Comparison of ENCODE assay signal across 17 mouse cellular contexts in the genomic region with DNA sequence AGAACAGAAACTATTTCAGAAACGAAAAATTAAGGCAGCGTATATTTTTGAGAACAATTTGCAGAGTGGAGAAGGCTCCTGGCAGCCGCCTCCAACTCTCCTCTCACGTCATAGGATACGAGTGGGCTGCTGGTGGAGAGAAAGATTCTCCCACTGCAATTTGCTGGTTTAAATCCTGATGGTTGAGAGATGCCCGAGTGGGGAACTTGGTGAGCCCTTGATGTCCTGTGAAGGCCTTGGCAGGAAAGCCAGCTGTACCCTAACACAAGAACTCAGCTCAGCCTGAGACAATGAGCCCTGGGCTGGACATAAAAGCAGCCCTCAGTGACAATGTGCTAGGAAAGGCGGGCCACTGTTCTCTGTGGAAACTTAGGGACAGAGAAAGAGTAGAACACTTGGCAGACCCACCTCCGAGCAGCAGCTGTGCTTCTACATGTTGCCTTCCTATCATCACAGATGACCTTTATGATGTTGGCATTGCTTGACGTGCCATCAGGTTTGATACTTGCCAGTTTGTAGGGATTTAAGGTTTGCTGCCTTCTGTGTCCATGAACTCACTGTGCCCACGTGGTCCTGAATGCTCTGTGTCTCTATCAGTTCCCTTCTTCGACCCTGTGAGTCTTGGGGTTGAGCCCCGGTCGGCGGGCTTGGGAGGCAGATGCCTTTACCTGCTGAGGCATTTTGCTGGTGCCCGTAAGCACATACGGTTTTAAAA.
DNase-seq lines count a peak whose midpoint lies in the region; ATAC-seq and TF ChIP-seq lines count a peak whose summit lies in the region.
"Had no signal": no experiment of that assay in that cellular context is flagged by ENCODE, and none has a peak within 500 bp of the region (broad histone marks: within the 10 kb centered on the region; RNA-seq: fewer than 3 reads in every experiment).

No protein-coding gene starts in this region.

- no peak for ATAC-seq in midbrain, embryonic 11.5 days (ENCODE audit: low FRiP score)
- no peak for ATAC-seq in midbrain, embryonic 14.5 days (ENCODE audit: low FRiP score, low TSS enrichment)
- ATAC-seq in frontal cortex, adult (ENCODE audit: low TSS enrichment) = peak; percentile 76
- ATAC-seq: intestine, embryonic 16.5 days; midbrain, embryonic 16.5 days had no signal

- no peak for TF ChIP-seq POLR2A in kidney, adult 2 months (IDR thresholded peaks at IDR 0.05; ENCODE audit: low read depth, low read length)

- peak; percentile 56 for DNase-seq in midbrain, embryonic 11.5 days (ENCODE audit: low spot score, missing footprints)
- no peak for DNase-seq in midbrain, embryonic 14.5 days
- peak; percentile 65 to 78 for DNase-seq in left cerebral cortex, adult 18-20 months (ENCODE audit: low spot score in 2 of 2)
- DNase-seq in telencephalon, adult 2 months (ENCODE audit: low read depth, low spot score) = peak; percentile 84
- no peak for DNase-seq in kidney, adult 2 months
- DNase-seq in kidney, adult 8-10 months = no peak
- no peak for DNase-seq in retina, embryonic 14.5 days (ENCODE audit: low spot score)
- DNase-seq: adrenal gland, postnatal 10 days; gastrocnemius, postnatal 25 days; heart, postnatal 10 days; thymus, postnatal 25 days had no signal

- H3K9ac ChIP-seq in midbrain, embryonic 11.5 days (ENCODE audit: low read length) = no peak overlapping the region
- no peak overlapping the region for H3K9ac ChIP-seq in midbrain, embryonic 14.5 days (replicated peaks; ENCODE audit: low read length)
- H3K9ac ChIP-seq: limb, embryonic 13.5 days; lung, embryonic 15.5 days had no signal

- no peak for TF ChIP-seq CTCF in kidney, adult 2 months (conservative IDR thresholded peaks at IDR 0.05; ENCODE audit: insufficient read depth, insufficient read length, low read depth, low read length)

- no peaks in the 10 kb centered on the region for H3K27me3 ChIP-seq in midbrain, embryonic 11.5 days (ENCODE audit: control insufficient read depth, insufficient read depth, low read length)
- H3K27me3 ChIP-seq in midbrain, embryonic 14.5 days (ENCODE audit: control insufficient read depth, insufficient read depth, low read length) = no peaks in the 10 kb centered on the region
- H3K27me3 ChIP-seq in kidney, adult 2 months (replicated peaks; ENCODE audit: control insufficient read depth, insufficient read depth, low read length) = no peaks in the 10 kb centered on the region
- H3K27me3 ChIP-seq: limb, embryonic 13.5 days; lung, embryonic 15.5 days had no signal

- WGBS in midbrain, embryonic 11.5 days = 88% methylated on average over 16 of the region's 16 CpGs
- 84% methylated on average over 16 of the region's 16 CpGs for WGBS in midbrain, embryonic 14.5 days
- WGBS in kidney, adult 2 months = 83% methylated on average over 16 of the region's 16 CpGs

- no peaks in the 10 kb centered on the region for H3K36me3 ChIP-seq in midbrain, embryonic 11.5 days (ENCODE audit: control insufficient read depth, insufficient read depth, low read length)
- no peaks in the 10 kb centered on the region for H3K36me3 ChIP-seq in midbrain, embryonic 14.5 days (ENCODE audit: control insufficient read depth, insufficient read depth, low read length)
- H3K36me3 ChIP-seq in kidney, adult 2 months (ENCODE audit: control insufficient read depth, insufficient read depth, low read length) = no peaks in the 10 kb centered on the region
- H3K36me3 ChIP-seq: limb, embryonic 13.5 days; lung, embryonic 15.5 days had no signal

- H3K4me1 ChIP-seq in midbrain, embryonic 11.5 days (ENCODE audit: control insufficient read depth, insufficient read depth, low read length) = peaks cover 17% of the 10 kb centered on the region
- peaks cover 20% of the 10 kb centered on the region for H3K4me1 ChIP-seq in midbrain, embryonic 14.5 days (ENCODE audit: control insufficient read depth, insufficient read depth, low read length)
- H3K4me1 ChIP-seq in kidney, adult 2 months (ENCODE audit: control insufficient read depth, insufficient read depth, low read length) = no peaks in the 10 kb centered on the region
- H3K4me1 ChIP-seq: lung, embryonic 15.5 days had no signal

- H3K27ac ChIP-seq in midbrain, embryonic 11.5 days (ENCODE audit: low read depth, low read length) = no peak overlapping the region
- H3K27ac ChIP-seq in midbrain, embryonic 14.5 days (replicated peaks; ENCODE audit: low read depth, low read length) = no peak overlapping the region
- no peak overlapping the region for H3K27ac ChIP-seq in kidney, adult 2 months (ENCODE audit: insufficient read depth, low read depth, low read length)
- H3K27ac ChIP-seq: limb, embryonic 13.5 days; lung, embryonic 15.5 days had no signal

- H3K4me2 ChIP-seq in midbrain, embryonic 11.5 days = no peak overlapping the region
- H3K4me2 ChIP-seq in midbrain, embryonic 14.5 days (ENCODE audit: low read length) = no peak overlapping the region
- H3K4me2 ChIP-seq: limb, embryonic 13.5 days; lung, embryonic 15.5 days had no signal

- no peaks in the 10 kb centered on the region for H3K9me3 ChIP-seq in midbrain, embryonic 11.5 days (ENCODE audit: control insufficient read depth, low read length)
- H3K9me3 ChIP-seq in midbrain, embryonic 14.5 days (ENCODE audit: control insufficient read depth, low read length) = no peaks in the 10 kb centered on the region
- H3K9me3 ChIP-seq: limb, embryonic 13.5 days; lung, embryonic 15.5 days had no signal

- no peak overlapping the region for H3K4me3 ChIP-seq in midbrain, embryonic 11.5 days (ENCODE audit: low read depth, low read length)
- no peak overlapping the region for H3K4me3 ChIP-seq in midbrain, embryonic 14.5 days (replicated peaks; ENCODE audit: low read depth, low read length)
- no peak overlapping the region for H3K4me3 ChIP-seq in kidney, adult 2 months (ENCODE audit: insufficient read depth, low read depth, low read length)
- H3K4me3 ChIP-seq: erythroblast, embryonic 14.5 days; limb, embryonic 13.5 days; lung, embryonic 15.5 days had no signal

Comparison
In these comparisons a context has a peak if more than half of its experiments do, and no peak if none do; other contexts are left out.
1. DNase-seq: peak in midbrain, embryonic 11.5 days (single experiment), left cerebral cortex, adult 18-20 months (2 of 2) and telencephalon, adult 2 months (single experiment); none in midbrain, embryonic 14.5 days (single experiment), kidney, adult 2 months (single experiment), kidney, adult 8-10 months (0 of 2) and retina, embryonic 14.5 days (single experiment).